8 mouse cellular contexts compared by ENCODE assay signal in the genomic region with DNA sequence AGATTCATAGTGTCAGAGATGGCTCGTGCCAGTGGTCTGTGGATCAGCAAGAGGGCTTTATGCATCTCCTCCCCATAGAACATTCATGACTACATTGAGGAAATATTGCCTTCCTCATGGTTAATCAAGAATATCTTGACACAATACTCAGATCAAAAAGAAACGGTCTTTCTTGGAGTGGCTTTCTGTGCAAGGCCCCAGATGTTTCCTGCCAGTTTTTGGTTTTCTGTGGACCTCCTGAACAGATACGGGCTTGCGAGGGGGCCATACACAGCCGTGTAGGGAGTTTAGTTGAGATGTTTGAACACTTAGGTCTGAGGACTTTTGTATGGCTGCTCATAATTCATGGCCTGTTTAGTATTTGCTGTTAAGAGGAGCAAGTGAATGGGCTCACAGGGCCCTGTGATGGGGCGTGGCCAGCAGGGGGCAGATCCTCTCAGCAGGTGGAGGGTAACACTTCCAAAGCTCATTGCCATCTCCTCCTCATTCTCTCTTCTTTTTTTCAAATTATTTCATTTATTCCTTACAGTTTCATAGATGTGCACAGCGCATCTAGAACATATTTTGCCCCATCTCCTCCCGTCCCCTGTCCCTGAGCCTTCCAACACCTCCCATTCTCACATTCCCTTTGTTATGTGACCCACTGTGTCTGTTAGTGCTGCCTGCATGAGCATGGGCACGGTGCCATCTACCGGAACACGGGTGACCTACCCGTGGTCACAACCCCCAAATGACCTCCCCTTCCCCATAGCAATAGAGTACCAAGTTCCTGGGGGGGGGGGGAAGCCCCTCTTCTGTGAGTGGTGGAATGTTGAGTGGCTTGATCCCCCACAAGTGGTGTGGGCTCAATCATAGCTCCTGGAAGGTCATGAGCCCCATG.
DNase-seq lines count a peak whose midpoint lies in the region; ATAC-seq and TF ChIP-seq lines count a peak whose summit lies in the region.

No protein-coding gene starts in this region.

- no peak for ATAC-seq in lung, postnatal 0 days
- 0 out of 2 replicates have a peak, but pooled peaks have one; percentile 43 for ATAC-seq in erythroblast, adult 5-6 weeks (replicated peaks; ENCODE audit: low FRiP score, poor library complexity, severe bottlenecking)

- TF ChIP-seq EP300 in lung, postnatal 0 days (IDR thresholded peaks at IDR 0.05) = no peak

- WGBS in lung, postnatal 0 days = 74% methylated on average over 12 of the region's 12 CpGs

- no peak overlapping the region for H3K27ac ChIP-seq in gastrocnemius, adult 2 months
- no peak overlapping the region for H3K27ac ChIP-seq in lung, postnatal 0 days (ENCODE audit: low read length)

- H3K9ac ChIP-seq in lung, postnatal 0 days (replicated peaks; ENCODE audit: low read depth) = no peak overlapping the region

- no peaks in the 10 kb centered on the region for H3K9me3 ChIP-seq in lung, postnatal 0 days (ENCODE audit: low read length)

- H3K4me3 ChIP-seq in gastrocnemius, adult 2 months = no peak overlapping the region
- H3K4me3 ChIP-seq in lung, postnatal 0 days (ENCODE audit: low read depth, low read length) = no peak overlapping the region

- intact Hi-C loops in gastrocnemius, adult 2 months (cut with DNase I) = loop anchor here (5.0 to 10.0 kb wide), 2 partner anchors 148 to 675 kb away; no protein-coding TSS in a partner anchor

- H3K36me3 ChIP-seq in lung, postnatal 0 days (ENCODE audit: insufficient read depth, low read length) = no peaks in the 10 kb centered on the region

- no peaks in the 10 kb centered on the region for H3K4me1 ChIP-seq in lung, postnatal 0 days (ENCODE audit: insufficient read depth, low read depth, low read length)

- no peak for DNase-seq in gastrocnemius, adult 2 months
- no peak for DNase-seq in gastrocnemius, postnatal 4 days (ENCODE audit: low spot score in 2 of 2)
- DNase-seq in lung, postnatal 0 days (ENCODE audit: low spot score) = no peak
- DNase-seq in lung, postnatal 4 days = no peak
- DNase-seq in thymus, postnatal 14 days = peak; percentile 71
- DNase-seq in urinary bladder, postnatal 4 days (ENCODE audit: low spot score in 2 of 2) = no peak
- DNase-seq in urinary bladder, postnatal 36 days (ENCODE audit: low spot score in 2 of 2) = no peak

- H3K27me3 ChIP-seq in lung, postnatal 0 days (replicated peaks; ENCODE audit: insufficient read depth, low read length) = no peaks in the 10 kb centered on the region

- TF ChIP-seq CTCF in gastrocnemius, adult 2 months (IDR thresholded peaks at IDR 0.05) = peak; percentile 58
- TF ChIP-seq CTCF in lung, postnatal 0 days (IDR thresholded peaks at IDR 0.05) = peak; percentile 32; the same call in 1 of the 2 replicates

- H3K4me2 ChIP-seq in lung, postnatal 0 days (replicated peaks; ENCODE audit: low read depth, low read length) = no peak overlapping the region
